ENCODE assay signal across 9 mouse cellular contexts in the genomic region with DNA sequence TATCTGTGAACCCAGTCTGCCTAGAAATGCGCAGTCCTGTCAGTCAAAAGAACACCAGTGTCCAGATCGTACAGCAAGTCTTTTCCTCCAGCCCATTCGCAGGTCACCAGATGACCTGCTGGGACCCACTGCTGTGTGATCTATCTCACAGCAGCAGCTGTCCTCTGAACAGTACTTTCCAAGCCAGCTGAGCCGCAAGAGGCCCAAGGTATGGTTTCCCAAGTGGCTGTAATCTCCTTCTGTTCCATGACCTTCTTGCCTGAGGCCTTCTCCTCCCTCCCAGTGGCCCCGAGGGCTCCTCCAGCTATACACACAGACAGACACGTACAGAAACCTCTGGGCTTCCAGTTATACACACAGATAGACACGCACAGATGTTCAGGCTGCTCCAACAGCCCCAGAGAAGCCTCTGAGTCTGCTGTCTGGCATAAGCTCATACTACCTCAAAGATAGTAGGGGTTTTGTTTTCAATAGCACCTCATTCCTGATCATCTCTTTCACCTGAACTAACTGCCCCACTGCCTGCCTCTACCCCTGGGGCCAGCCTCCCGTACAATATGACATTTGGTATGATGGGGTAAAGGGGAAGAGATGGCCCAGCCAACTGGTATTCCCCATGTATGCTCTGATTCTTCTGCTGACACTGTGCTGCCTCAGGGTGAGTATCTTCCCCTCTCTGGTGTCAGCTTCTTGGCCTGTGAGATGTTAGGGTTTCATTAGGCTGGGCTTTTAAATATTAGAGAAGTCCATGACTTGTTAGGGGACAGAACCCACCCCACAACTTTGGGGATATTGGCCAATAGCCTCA. TPM values are rescaled to one million over a fixed set of nuclear protein-coding genes. Genes with fewer than 3 reads are reported as not detected.
A peak's percentile ranks its signal among the peaks of the same experiment; 100 is the strongest.
DNase-seq lines count a peak whose midpoint lies in the region; ATAC-seq and TF ChIP-seq lines count a peak whose summit lies in the region.
"Had no signal": no experiment of that assay in that cellular context is flagged by ENCODE, and none has a peak within 500 bp of the region (broad histone marks: within the 10 kb centered on the region; RNA-seq: fewer than 3 reads in every experiment).

No protein-coding gene starts in this region.

- no peaks in the 10 kb centered on the region for H3K4me1 ChIP-seq in testis, adult 2 months (ENCODE audit: control insufficient read depth, insufficient read depth, low read length)
- H3K4me1 ChIP-seq in midbrain, embryonic 11.5 days (ENCODE audit: control insufficient read depth, insufficient read depth, low read length), result no peaks in the 10 kb centered on the region; the same call in 1 of the 2 replicates

- no peaks in the 10 kb centered on the region for H3K36me3 ChIP-seq in testis, adult 2 months (ENCODE audit: control insufficient read depth, insufficient read depth, low read length)
- peaks cover 37% of the 10 kb centered on the region for H3K36me3 ChIP-seq in midbrain, embryonic 11.5 days (ENCODE audit: control insufficient read depth, insufficient read depth, low read length)

- no peak overlapping the region for H3K4me3 ChIP-seq in testis, adult 2 months (ENCODE audit: control insufficient read depth, low read depth, low read length)
- H3K4me3 ChIP-seq in midbrain, embryonic 11.5 days (ENCODE audit: low read depth, low read length), result no peak overlapping the region

- no peaks in the 10 kb centered on the region for H3K27me3 ChIP-seq in testis, adult 2 months (ENCODE audit: control insufficient read depth, insufficient read depth, low read length)
- H3K27me3 ChIP-seq in midbrain, embryonic 11.5 days (ENCODE audit: control insufficient read depth, insufficient read depth, low read length), result no peaks in the 10 kb centered on the region

- no peaks in the 10 kb centered on the region for H3K9me3 ChIP-seq in midbrain, embryonic 11.5 days (ENCODE audit: control insufficient read depth, low read length)

- TF ChIP-seq POLR2A in testis, adult 2 months (IDR thresholded peaks at IDR 0.05; ENCODE audit: control insufficient read depth, low read depth, low read length), result no peak

- DNase-seq in embryo, embryonic 10 days (ENCODE audit: low spot score), result peak; percentile 20
- DNase-seq in embryo, embryonic 9.5 days (ENCODE audit: extremely low spot score), result no peak
- no peak for DNase-seq in testis, postnatal 14 days (ENCODE audit: low spot score)
- DNase-seq in midbrain, embryonic 11.5 days (ENCODE audit: low spot score, missing footprints), result peak; percentile 85
- no peak for DNase-seq in frontal cortex, postnatal 10 days (ENCODE audit: low spot score in 2 of 2)
- no peak for DNase-seq in cerebellum, adult 18-20 months
- no peak for DNase-seq in urinary bladder, postnatal 36 days (ENCODE audit: low spot score in 2 of 2)
- DNase-seq: B cell, adult 2 months had no signal

- H3K27ac ChIP-seq in testis, adult 2 months (ENCODE audit: control insufficient read depth, insufficient read depth, low read depth, low read length), result peak overlapping the region; percentile 71
- peak overlapping the region; percentile 55 for H3K27ac ChIP-seq in midbrain, embryonic 11.5 days (ENCODE audit: low read depth, low read length)

- H3K4me2 ChIP-seq in midbrain, embryonic 11.5 days, result no peak overlapping the region

- ATAC-seq in midbrain, embryonic 11.5 days (ENCODE audit: low FRiP score), result peak; percentile 16; the same call in 1 of the 2 replicates

- whole genome bisulfite sequencing in midbrain, embryonic 11.5 days, result 63% methylated on average over 8 of the region's 8 CpGs

- no peak for TF ChIP-seq CTCF in testis, adult 2 months (IDR thresholded peaks at IDR 0.05; ENCODE audit: control insufficient read depth, insufficient read depth, insufficient replicate concordance, low read depth, low read length)

- no peak overlapping the region for H3K9ac ChIP-seq in midbrain, embryonic 11.5 days (ENCODE audit: low read length)

RNA-seq across cellular contexts. Expression of a gene that starts 19.6 kb away (rescaled TPM):
- 7.6 and 12.0 TPM in 2 replicates for polyA plus RNA-seq in testis, adult 2 months (2012; rRNA removed)
- 5.0 and 5.1 TPM in 2 replicates for polyA plus RNA-seq in midbrain, embryonic 11.5 days (2014; fragmentation: Nextera tagmentation; extraction: Ambion mirVana)

RNA-seq across cellular contexts. Expression of a gene that starts 40.6 kb away (rescaled TPM):
- polyA plus RNA-seq in testis, adult 2 months (2012; rRNA removed), result 91.5 and 97.5 TPM in 2 replicates
- 76.4 and 80.5 TPM in 2 replicates for polyA plus RNA-seq in midbrain, embryonic 11.5 days (2014; fragmentation: Nextera tagmentation; extraction: Ambion mirVana)

RNA-seq across cellular contexts. Expression of a gene that starts 59.5 kb away (rescaled TPM):
- polyA plus RNA-seq in testis, adult 2 months (2012; rRNA removed), result 362 and 384 TPM in 2 replicates
- polyA plus RNA-seq in midbrain, embryonic 11.5 days (2014; fragmentation: Nextera tagmentation; extraction: Ambion mirVana), result 36.8 and 40.1 TPM in 2 replicates

RNA-seq across cellular contexts. Expression of a gene that starts 59.6 kb away (rescaled TPM):
- polyA plus RNA-seq in testis, adult 2 months (2012; rRNA removed), result 339 and 362 TPM in 2 replicates
- polyA plus RNA-seq in midbrain, embryonic 11.5 days (2014; fragmentation: Nextera tagmentation; extraction: Ambion mirVana), result 1.3 and 1.5 TPM in 2 replicates

Comparison
In these comparisons a context has a peak if more than half of its experiments do, and no peak if none do; other contexts are left out.
1. DNase-seq: peak in embryo, embryonic 10 days (single experiment) and midbrain, embryonic 11.5 days (single experiment); none in embryo, embryonic 9.5 days (single experiment), testis, postnatal 14 days (single experiment), frontal cortex, postnatal 10 days (0 of 2), cerebellum, adult 18-20 months (0 of 2) and urinary bladder, postnatal 36 days (0 of 2).